Mouse (Mus musculus) E14TG2a.4 (cell line): ENCODE measurements at regions not wholly inside any gene's neighbourhood (a gene's known extent, or its start where the extent isn't known, plus 50 kb on each side); places are given as distances from the start of the nearest gene placed in this dataset.

Source experiments
- CTCF ChIP-seq: conservative IDR thresholded peaks from 2 replicates; pipeline ENCODE4 v1.5.1; 2014; ENCODE audit warnings: low read length
- NANOG ChIP-seq: IDR thresholded peaks from 2 replicates; pipeline ENCODE4 v1.6.1; 2014; ENCODE audit warnings: borderline replicate concordance, low read length, mixed read lengths
- POU5F1 ChIP-seq: IDR thresholded peaks from 2 replicates; pipeline ENCODE4 v1.6.1; 2014; ENCODE audit warnings: low read length, borderline replicate concordance

DNA sequence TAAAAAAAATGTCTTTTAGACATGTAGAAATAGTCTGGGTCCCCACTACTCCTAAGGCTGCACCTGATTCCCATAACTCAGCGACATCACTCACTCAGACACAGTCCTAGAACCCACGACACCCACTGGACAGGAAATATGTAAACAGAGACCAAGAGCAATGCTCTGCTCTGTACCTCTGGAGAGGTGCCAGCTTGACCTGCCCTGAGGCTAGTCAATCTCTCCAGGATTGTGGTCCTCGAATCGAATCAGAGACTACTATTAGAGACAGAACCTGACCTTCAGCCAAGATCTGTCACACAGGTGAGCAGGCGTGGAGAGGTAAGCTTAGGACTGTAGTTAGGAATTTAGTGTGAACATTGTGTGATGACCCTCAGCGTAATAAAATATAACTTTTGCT, 152.7 kb downstream of the Mycn start:
- TF ChIP-seq CTCF: no peak
- no peak for TF ChIP-seq NANOG
- no peak for TF ChIP-seq POU5F1
